Mouse (Mus musculus): ENCODE measurements around the gene Smco4. TPM values are rescaled to one million over a fixed set of nuclear protein-coding genes. Genes with fewer than 3 reads are reported as not detected.
A peak's percentile ranks its signal among the peaks of the same experiment; 100 is the strongest.
"Not testable (repeated sequence)": the region's sequence is repeated elsewhere in the genome, so short reads cannot be mapped to it uniquely, and the experiment has no call there.

The Smco4 gene
- 10 to 100 TPM; 29.0 to 35.2 TPM for total RNA-seq (2021)
- long read RNA-seq, experiment 1, partial matches to known transcripts: 1 of 4 reads
- long read RNA-seq, experiment 1, other reads (novel, unspliced or antisense): 1 of 4 reads
- long read RNA-seq, experiment 2: 0 reads

- DNase-seq: peak; percentile 90 to 91
Observed at GRCm38 (mm10) chr9:15493235-15493924, at the start of gene Smco4. TSS of gene Smco4 (plus strand) at chr9:15493432.

GRCm38 (mm10) chr9:15447397-15447796, 45.8 kb upstream of the Smco4 start:
- DNase-seq: no peak

GRCm38 (mm10) chr9:15450921-15451320, 42.3 kb upstream of the Smco4 start:
- no peak for DNase-seq

- no peak for DNase-seq
Observed at GRCm38 (mm10) chr9:15472256-15472655, 21.0 kb upstream of the Smco4 start.

- DNase-seq: no peak
Observed at GRCm38 (mm10) chr9:15473206-15473605, 20.0 kb upstream of the Smco4 start.

GRCm38 (mm10) chr9:15477556-15477955, 15.7 kb upstream of the Smco4 start:
- peak in 1 of 2 experiments; percentile 25 for DNase-seq

GRCm38 (mm10) chr9:15487682-15488424, 5.4 kb upstream of the Smco4 start:
- no peak for DNase-seq

- no peak for DNase-seq
Observed at GRCm38 (mm10) chr9:15489293-15489692, 3.9 kb upstream of the Smco4 start.

GRCm38 (mm10) chr9:15490331-15491100, 2.7 kb upstream of the Smco4 start:
- no peak for DNase-seq

GRCm38 (mm10) chr9:15491686-15492085, 1.5 kb upstream of the Smco4 start:
- no peak for DNase-seq

GRCm38 (mm10) chr9:15492401-15492800, 831 bp upstream of the Smco4 start:
- DNase-seq: no peak

GRCm38 (mm10) chr9:15493925-15494558, 810 bp downstream of the Smco4 start:
- peak; percentile 72 to 82 for DNase-seq

- not testable (repeated sequence) for DNase-seq
Observed at GRCm38 (mm10) chr9:15495281-15495680, 2.0 kb downstream of the Smco4 start.

- DNase-seq: no peak
Observed at GRCm38 (mm10) chr9:15495921-15496577, 2.8 kb downstream of the Smco4 start.

GRCm38 (mm10) chr9:15500025-15500424, 6.8 kb downstream of the Smco4 start:
- no peak for DNase-seq

- DNase-seq: no peak
Observed at GRCm38 (mm10) chr9:15501319-15502256, 8.4 kb downstream of the Smco4 start.

- no peak for DNase-seq
Observed at GRCm38 (mm10) chr9:15502476-15502875, 9.2 kb downstream of the Smco4 start.

GRCm38 (mm10) chr9:15503307-15503706, 10.1 kb downstream of the Smco4 start:
- peak; percentile 25 to 51 for DNase-seq

GRCm38 (mm10) chr9:15503827-15504226, 10.6 kb downstream of the Smco4 start:
- DNase-seq: no peak

- DNase-seq: no peak
Observed at GRCm38 (mm10) chr9:15505288-15505687, 12.1 kb downstream of the Smco4 start.
